Mouse (Mus musculus): Measurements from ENCODE around the gene Ush2a.

DNA sequence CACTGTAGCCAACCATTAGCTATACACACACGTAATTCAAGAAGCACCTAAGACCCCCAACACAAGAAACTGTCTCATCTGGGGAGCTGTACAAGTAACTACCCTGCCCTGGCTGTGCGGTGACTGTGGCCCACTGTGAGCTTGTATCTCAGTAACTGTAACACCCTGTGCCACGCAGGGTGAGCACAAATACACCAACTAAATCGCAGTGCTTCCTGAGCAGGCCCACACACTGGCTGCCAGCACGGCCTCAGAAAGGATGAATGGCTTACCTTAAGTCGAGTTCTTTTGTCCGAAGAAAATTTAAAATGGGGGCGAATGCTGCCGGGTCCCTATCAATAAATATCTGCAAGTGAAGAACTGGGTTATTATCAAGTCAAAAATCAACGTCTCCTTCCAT is 738.2 kb downstream of the Ush2a start:
- TF ChIP-seq POLR2A (IDR thresholded peaks at IDR 0.05; ENCODE audit: insufficient read length, low read depth) (no peak), E2F4 (IDR thresholded peaks at IDR 0.05; ENCODE audit: insufficient read depth) (no peak), USF1 (IDR thresholded peaks at IDR 0.05; ENCODE audit: low read depth) (no peak), MAX (IDR thresholded peaks at IDR 0.05; ENCODE audit: low read depth) (no peak), MYOD1 (IDR thresholded peaks at IDR 0.05; ENCODE audit: control insufficient read depth in 1 of 3, insufficient read length in 2 of 3, low read depth in 2 of 3) (no peak), POLR2AphosphoS2 (IDR thresholded peaks at IDR 0.05; ENCODE audit: insufficient read length, low read depth) (no peak), TCF12 (IDR thresholded peaks at IDR 0.05; ENCODE audit: insufficient read depth, poor library complexity, severe bottlenecking) (no peak), SRF (IDR thresholded peaks at IDR 0.05; ENCODE audit: control insufficient read depth, insufficient read length, low read depth) (no peak), REST (IDR thresholded peaks at IDR 0.05; ENCODE audit: insufficient read depth, insufficient read length) (no peak)

Measured in myocyte (in vitro differentiated cells).